Mouse (Mus musculus) midbrain, embryonic 14.5 days (tissue): ENCODE data around the gene Zfp809. TPM values are rescaled to one million over a fixed set of nuclear protein-coding genes. Genes with fewer than 3 reads are reported as not detected.

Experiments
- ATAC-seq: fragments of 200-750 bp; cut with Nextera tagmentation; 2 replicates; pipeline ENCODE4 v1.8.0; 2017; ENCODE audit warnings: moderate number of reproducible peaks, moderate library complexity; ENCODE audit not compliant: low FRiP score, low TSS enrichment
- DNase-seq: peaks from one replicate; pipeline ENCODE4 v3.0.0-alpha.2; 2015
- H3K27ac ChIP-seq: fragments of 300-500 bp; sonication (generic); replicated peaks from 2 replicates; pipeline ENCODE4 v1.5.1; 2014; ENCODE audit warnings: mild to moderate bottlenecking, low read depth, low read length, moderate library complexity
- H3K27me3 ChIP-seq: fragments of 300-500 bp; sonication (generic); 2 replicates; pipeline ENCODE4 v1.6.1; 2014; ENCODE audit warnings: low read length, control low read depth, mixed read lengths; ENCODE audit not compliant: control insufficient read depth, insufficient read depth
- H3K36me3 ChIP-seq: fragments of 300-500 bp; sonication (generic); 2 replicates; pipeline ENCODE4 v1.6.1; 2014; ENCODE audit warnings: low read length, control low read depth; ENCODE audit not compliant: control insufficient read depth, insufficient read depth
- H3K4me1 ChIP-seq: fragments of 300-500 bp; sonication (generic); 2 replicates; pipeline ENCODE4 v1.6.1; 2014; ENCODE audit warnings: mild to moderate bottlenecking, antibody characterized with exemption, low read length, control low read depth; ENCODE audit not compliant: control insufficient read depth, insufficient read depth
- H3K4me2 ChIP-seq: fragments of 300-500 bp; sonication (generic); 2 replicates; pipeline ENCODE4 v1.6.1; 2014; ENCODE audit warnings: mild to moderate bottlenecking, low read length, moderate library complexity
- H3K4me3 ChIP-seq: fragments of 300-500 bp; sonication (generic); replicated peaks from 2 replicates; pipeline ENCODE4 v1.5.1; 2014; ENCODE audit warnings: low read depth, low read length
- H3K9ac ChIP-seq: fragments of 300-500 bp; sonication (generic); replicated peaks from 2 replicates; pipeline ENCODE4 v1.6.1; 2014; ENCODE audit warnings: mild to moderate bottlenecking, low read length, moderate library complexity
- H3K9me3 ChIP-seq: fragments of 300-500 bp; sonication (generic); 2 replicates; pipeline ENCODE4 v1.6.1; 2016; ENCODE audit warnings: low read length, control low read depth, mixed read lengths; ENCODE audit not compliant: control insufficient read depth
- WGBS: fragments of 180-500 bp; shearing (Covaris S2); extraction: QIAGEN DNeasy Blood & Tissue Kit; methylation state at CpG from one replicate; pipeline ENCODE4 v1.1.7; 2014; 5-methylcytosine and 5-hydroxymethylcytosine counted together
- polyA plus RNA-seq: library from polyadenylated mRNA; unstranded; fragments of >200 nt; fragmentation: Nextera tagmentation; extraction: Ambion mirVana; gene quantifications from 2 replicates; pipeline ENCODE4 v1.2.1, GENCODE M21; 2014

Gene Zfp809
- polyA plus RNA-seq = 9.0 and 11.0 TPM in 2 replicates

DNA sequence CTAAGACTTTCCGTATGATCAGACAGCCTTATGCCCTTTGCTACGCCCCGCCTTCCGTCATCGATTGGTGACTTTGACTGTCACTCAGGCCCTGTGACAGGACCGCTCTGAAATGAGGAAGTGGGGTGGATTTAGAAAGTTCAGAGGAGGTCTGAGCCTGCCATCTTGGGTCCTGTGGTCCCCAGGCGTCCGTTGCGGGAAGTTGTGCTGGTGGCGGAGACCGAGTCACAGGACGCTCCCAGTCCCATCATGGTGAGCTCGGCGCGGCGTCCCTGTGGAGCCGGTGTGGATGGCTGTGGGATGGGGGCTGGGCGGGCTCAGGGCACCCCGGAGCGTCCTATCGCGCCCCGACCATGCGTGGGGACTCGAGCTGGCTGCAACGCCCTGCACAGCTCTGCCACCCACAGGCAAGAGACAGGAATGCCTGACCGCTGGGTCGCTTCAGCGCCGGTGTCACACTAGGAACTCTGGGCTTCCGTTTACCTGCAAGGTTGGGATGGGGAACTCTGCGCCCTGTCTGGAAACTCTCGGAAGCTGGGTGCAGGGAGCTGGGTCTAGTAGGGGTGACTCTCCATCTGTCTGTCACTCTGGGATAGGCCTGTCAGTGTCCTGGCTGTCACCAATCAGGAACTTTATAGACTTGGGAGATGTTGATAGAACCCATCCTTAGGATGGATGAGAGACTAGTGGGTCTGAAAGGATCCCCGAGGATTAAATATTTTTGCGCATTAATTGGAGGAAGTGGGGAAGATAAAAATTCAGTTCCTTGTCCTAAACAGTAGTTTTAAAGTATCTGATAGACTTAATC, at the start of gene Zfp809:
TSS of gene Zfp809 (plus strand) at position 134 of the 808 bp plus-strand sequence.
- H3K9me3 ChIP-seq = no peaks in the 10 kb centered on the region
- H3K4me2 ChIP-seq = peak within 1 kb of the TSS; percentile 70
- DNase-seq = peak; percentile 97
- H3K36me3 ChIP-seq = no peaks in the 10 kb centered on the region
- WGBS = under 1% methylated on average over 35 of the region's 35 CpGs
- peak; percentile 98 for ATAC-seq
- H3K9ac ChIP-seq = peak within 1 kb of the TSS; percentile 57
- H3K4me3 ChIP-seq = peak within 1 kb of the TSS; percentile 73
- H3K27ac ChIP-seq = peak within 1 kb of the TSS; percentile 80
- no peaks in the 10 kb centered on the region for H3K4me1 ChIP-seq
- no peaks in the 10 kb centered on the region for H3K27me3 ChIP-seq

- Histone ChIP-seq H3K4me1 (no peaks in the 10 kb centered on the region), H3K27ac (no peak within 1 kb of the TSS), H3K36me3 (no peaks in the 10 kb centered on the region), H3K4me3 (peak within 1 kb of the TSS; percentile 39), H3K9me3 (peaks cover 8% of the 10 kb centered on the region; the same call in 1 of the 2 replicates), H3K9ac (peak within 1 kb of the TSS; percentile 47), H3K4me2 (peak within 1 kb of the TSS; percentile 66), H3K27me3 (peaks cover 6% of the 10 kb centered on the region; the same call in 1 of the 2 replicates)
- ATAC-seq (peak; percentile 72), DNase-seq (peak; percentile 63)
- WGBS = 15% methylated on average over 43 of the region's 43 CpGs
Observed at GRCm38 (mm10) chr9:22188025-22188611, 37.4 kb upstream of the Zfp809 start, which contains the start of gene Zfp872. TSS of gene Zfp872 (plus strand) at chr9:22188090.

- Histone ChIP-seq H3K4me2 (no peak overlapping the region), H3K9me3 (0 out of 2 replicates have a peak, but pooled peaks cover 4% of the 10 kb centered on the region), H3K36me3 (no peaks in the 10 kb centered on the region), H3K27me3 (no peaks in the 10 kb centered on the region), H3K4me1 (no peaks in the 10 kb centered on the region), H3K4me3 (no peak overlapping the region), H3K9ac (no peak overlapping the region), H3K27ac (no peak overlapping the region)
- ATAC-seq (no peak), DNase-seq (no peak)
- 53% methylated on average over 5 of the region's 5 CpGs for WGBS
Observed at GRCm38 (mm10) chr9:22196412-22196811, 29.1 kb upstream of the Zfp809 start.

- H3K4me1 ChIP-seq = no peaks in the 10 kb centered on the region
- H3K36me3 ChIP-seq = no peaks in the 10 kb centered on the region
- H3K4me3 ChIP-seq = no peak overlapping the region
- H3K4me2 ChIP-seq = no peak overlapping the region
- ATAC-seq (no peak), DNase-seq (no peak)
- no peaks in the 10 kb centered on the region for H3K27me3 ChIP-seq
- 80% methylated on average over 2 of the region's 2 CpGs for WGBS
- H3K9me3 ChIP-seq = no peaks in the 10 kb centered on the region
- no peak overlapping the region for H3K9ac ChIP-seq
- H3K27ac ChIP-seq = no peak overlapping the region
Observed at GRCm38 (mm10) chr9:22213785-22214194, 11.7 kb upstream of the Zfp809 start.

DNA sequence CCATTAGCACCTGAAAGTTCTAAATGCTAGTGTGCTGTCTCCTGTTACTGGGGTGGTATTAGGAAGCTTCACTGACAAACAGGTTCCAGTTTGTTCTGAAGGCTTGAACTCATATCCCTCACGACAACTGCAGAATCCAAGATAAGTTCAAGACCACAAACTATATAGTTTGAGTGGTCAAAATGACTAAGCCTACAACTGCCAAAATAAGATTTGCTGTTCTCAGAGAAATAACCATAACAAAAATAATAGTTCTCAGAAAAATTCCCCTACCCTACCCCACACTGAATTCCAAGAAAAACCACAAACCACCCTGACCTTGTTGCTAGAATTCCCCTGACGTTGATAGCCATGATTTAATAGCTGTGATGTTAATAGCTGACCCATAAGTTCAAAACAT, 11.0 kb upstream of the Zfp809 start:
- H3K9ac ChIP-seq = no peak overlapping the region
- 88% methylated on average over 2 of the region's 2 CpGs for WGBS
- no peaks in the 10 kb centered on the region for H3K36me3 ChIP-seq
- H3K4me3 ChIP-seq = no peak overlapping the region
- no peaks in the 10 kb centered on the region for H3K9me3 ChIP-seq
- H3K4me1 ChIP-seq = no peaks in the 10 kb centered on the region
- no peak for ATAC-seq
- no peak overlapping the region for H3K4me2 ChIP-seq
- no peak for DNase-seq
- H3K27ac ChIP-seq = no peak overlapping the region
- no peaks in the 10 kb centered on the region for H3K27me3 ChIP-seq

DNA sequence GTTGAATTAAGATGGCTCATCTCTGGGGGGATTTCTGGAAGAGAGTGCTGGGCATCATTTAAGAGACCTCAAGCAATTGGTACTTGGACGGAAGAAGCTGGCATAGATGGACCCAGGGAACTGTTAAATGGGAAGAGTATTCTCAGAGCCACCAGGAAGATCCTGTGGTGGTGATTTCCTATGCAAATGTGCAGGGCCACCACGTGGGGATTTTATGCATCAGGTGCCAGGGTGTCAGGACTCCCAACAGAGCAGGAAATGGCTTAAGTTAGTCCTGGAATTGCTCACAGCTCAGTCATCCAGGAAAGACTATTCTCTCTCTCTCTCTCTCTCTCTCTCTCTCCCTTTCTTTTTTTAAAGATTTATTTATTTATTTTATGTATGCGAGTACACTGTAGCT, 8.8 kb upstream of the Zfp809 start:
- no peaks in the 10 kb centered on the region for H3K9me3 ChIP-seq
- DNase-seq (no peak), ATAC-seq (no peak)
- 57% methylated on average over 3 of the region's 3 CpGs for WGBS
- H3K9ac ChIP-seq = no peak overlapping the region
- H3K27me3 ChIP-seq = no peaks in the 10 kb centered on the region
- H3K4me2 ChIP-seq = no peak overlapping the region
- H3K27ac ChIP-seq = no peak overlapping the region
- H3K4me3 ChIP-seq = no peak overlapping the region
- no peaks in the 10 kb centered on the region for H3K36me3 ChIP-seq
- no peaks in the 10 kb centered on the region for H3K4me1 ChIP-seq

- no peak for ATAC-seq
- no peaks in the 10 kb centered on the region for H3K4me1 ChIP-seq
- H3K9ac ChIP-seq = no peak overlapping the region
- H3K36me3 ChIP-seq = no peaks in the 10 kb centered on the region
- no peaks in the 10 kb centered on the region for H3K9me3 ChIP-seq
- H3K27ac ChIP-seq = no peak overlapping the region
- no peak for DNase-seq
- H3K27me3 ChIP-seq = no peaks in the 10 kb centered on the region
- no peak overlapping the region for H3K4me2 ChIP-seq
- 65% methylated on average over 5 of the region's 8 CpGs for WGBS
- no peak overlapping the region for H3K4me3 ChIP-seq
Observed at GRCm38 (mm10) chr9:22217858-22218493, 7.5 kb upstream of the Zfp809 start.

GRCm38 (mm10) chr9:22224066-22224465, 1.4 kb upstream of the Zfp809 start:
- H3K9ac ChIP-seq = no peak overlapping the region
- no peak for DNase-seq
- H3K36me3 ChIP-seq = no peaks in the 10 kb centered on the region
- no peak overlapping the region for H3K27ac ChIP-seq
- H3K4me3 ChIP-seq = no peak overlapping the region
- no peak for ATAC-seq
- H3K4me1 ChIP-seq = no peaks in the 10 kb centered on the region
- 93% methylated on average over 4 of the region's 4 CpGs for WGBS
- no peak overlapping the region for H3K4me2 ChIP-seq
- H3K9me3 ChIP-seq = no peaks in the 10 kb centered on the region
- no peaks in the 10 kb centered on the region for H3K27me3 ChIP-seq
